Mouse (Mus musculus) stomach, postnatal 0 days (tissue): ENCODE data around the gene Nfasc. TPM values are rescaled to one million over a fixed set of nuclear protein-coding genes. Genes with fewer than 3 reads are reported as not detected.

Experiments used
- ATAC-seq: fragments of 200-750 bp; cut with Nextera tagmentation; 2 replicates; pipeline ENCODE4 v1.8.0; 2017; ENCODE audit not compliant: low FRiP score, low TSS enrichment
- DNase-seq: peaks from one replicate; pipeline ENCODE4 v3.0.0-alpha.2; 2016; ENCODE audit warnings: low spot score
- H3K27ac ChIP-seq: fragments of 300-500 bp; sonication (generic); replicated peaks from 2 replicates; pipeline ENCODE4 v1.5.1; 2014; ENCODE audit warnings: mild to moderate bottlenecking, control low read depth
- H3K27me3 ChIP-seq: fragments of 300-500 bp; sonication (generic); 2 replicates; pipeline ENCODE4 v1.6.1; 2014; ENCODE audit warnings: low read length; ENCODE audit not compliant: control insufficient read depth, insufficient read depth
- H3K36me3 ChIP-seq: fragments of 300-500 bp; sonication (generic); 2 replicates; pipeline ENCODE4 v1.6.1; 2014; ENCODE audit warnings: low read length, mixed read lengths; ENCODE audit not compliant: control insufficient read depth, insufficient read depth
- H3K4me1 ChIP-seq: fragments of 300-500 bp; sonication (generic); replicated peaks from 2 replicates; pipeline ENCODE4 v1.6.1; 2014; ENCODE audit warnings: antibody characterized with exemption; ENCODE audit not compliant: control insufficient read depth, insufficient read depth
- H3K4me2 ChIP-seq: fragments of 300-500 bp; sonication (generic); replicated peaks from 2 replicates; pipeline ENCODE4 v1.6.1; 2014; ENCODE audit warnings: low read depth, mild to moderate bottlenecking, control low read depth, moderate library complexity
- H3K4me3 ChIP-seq: fragments of 300-500 bp; sonication (generic); 2 replicates; pipeline ENCODE4 v1.5.1; 2014; ENCODE audit warnings: low read depth, low read length, control low read depth
- H3K9ac ChIP-seq: fragments of 300-500 bp; sonication (generic); 2 replicates; pipeline ENCODE4 v1.6.1; 2014; ENCODE audit warnings: mild to moderate bottlenecking, low read length, control low read depth, mixed read lengths
- H3K9me3 ChIP-seq: fragments of 300-500 bp; sonication (generic); 2 replicates; pipeline ENCODE4 v1.6.1; 2016; ENCODE audit warnings: low read length; ENCODE audit not compliant: control insufficient read depth
- CTCF ChIP-seq: IDR thresholded peaks from 2 replicates; pipeline ENCODE4 v1.5.1; 2016; ENCODE audit warnings: antibody characterized with exemption, low read depth, mild to moderate bottlenecking, moderate library complexity
- EP300 ChIP-seq: optimal IDR thresholded peaks from 2 replicates; pipeline ENCODE3; 2016; ENCODE audit warnings: antibody characterized with exemption
- WGBS: fragments of 180-500 bp; shearing (Covaris S2); extraction: QIAGEN DNeasy Blood & Tissue Kit; methylation state at CpG from one replicate; pipeline ENCODE4 v1.1.7; 2014; 5-methylcytosine and 5-hydroxymethylcytosine counted together
- polyA plus RNA-seq: library from polyadenylated mRNA; unstranded; fragments of >200 nt; fragmentation: Nextera tagmentation; extraction: Ambion mirVana; gene quantifications from 2 replicates; pipeline ENCODE4 v1.2.1, GENCODE M21; 2015

Nfasc gene
- polyA plus RNA-seq, 1 experiment from 2014 or later, result 0.74 TPM

- Histone ChIP-seq H3K4me2 (0 out of 2 replicates have a peak within 1 kb of the TSS, but pooled peaks have one; percentile 17), H3K27ac (no peak within 1 kb of the TSS), H3K4me3 (0 out of 2 replicates have a peak within 1 kb of the TSS, but pooled peaks have one; percentile 12), H3K9ac (0 out of 2 replicates have a peak within 1 kb of the TSS, but pooled peaks have one; percentile 23), H3K4me1 (no peaks in the 10 kb centered on the region), H3K36me3 (no peaks in the 10 kb centered on the region), H3K9me3 (no peaks in the 10 kb centered on the region), H3K27me3 (peaks cover 4% of the 10 kb centered on the region; the same call in 1 of the 2 replicates)
- ATAC-seq (no peak), DNase-seq (no peak)
- TF ChIP-seq EP300, result no peak
- no peak for TF ChIP-seq CTCF
- 3% methylated on average over 30 of the region's 30 CpGs for WGBS
Observed at GRCm38 (mm10) chr1:132542762-132543306, 198.8 kb downstream of the Nfasc start, which contains the start of gene Cntn2. TSS of gene Cntn2 (minus strand) at chr1:132543256.

- Histone ChIP-seq H3K4me1 (no peaks in the 10 kb centered on the region), H3K27me3 (peaks cover 4% of the 10 kb centered on the region; the same call in 1 of the 2 replicates), H3K9me3 (no peaks in the 10 kb centered on the region), H3K36me3 (no peaks in the 10 kb centered on the region), H3K9ac (no peak overlapping the region), H3K27ac (no peak overlapping the region), H3K4me3 (no peak overlapping the region), H3K4me2 (no peak overlapping the region)
- DNase-seq (no peak), ATAC-seq (0 out of 2 replicates have a peak, but pooled peaks have one; percentile 2)
- TF ChIP-seq EP300 (no peak), CTCF (no peak)
- WGBS, result 25% methylated on average over 5 of the region's 5 CpGs
Observed at GRCm38 (mm10) chr1:132541824-132542599, 199.6 kb downstream of the Nfasc start.

GRCm38 (mm10) chr1:132541171-132541823 is 200.3 kb downstream of the Nfasc start:
- Histone ChIP-seq H3K4me1 (no peaks in the 10 kb centered on the region), H3K27ac (no peak overlapping the region), H3K36me3 (no peaks in the 10 kb centered on the region), H3K4me3 (no peak overlapping the region), H3K27me3 (peaks cover 4% of the 10 kb centered on the region; the same call in 1 of the 2 replicates), H3K9ac (no peak overlapping the region), H3K4me2 (no peak overlapping the region), H3K9me3 (no peaks in the 10 kb centered on the region)
- WGBS, result 7% methylated on average over 14 of the region's 14 CpGs
- ATAC-seq (peak; percentile 64; the same call in 1 of the 2 replicates), DNase-seq (peak; percentile 58)
- no peak for TF ChIP-seq EP300
- TF ChIP-seq CTCF, result no peak

- Histone ChIP-seq H3K27ac (no peak overlapping the region), H3K9ac (no peak overlapping the region), H3K27me3 (peaks cover 4% of the 10 kb centered on the region; the same call in 1 of the 2 replicates), H3K4me1 (no peaks in the 10 kb centered on the region), H3K9me3 (no peaks in the 10 kb centered on the region), H3K4me2 (no peak overlapping the region), H3K4me3 (no peak overlapping the region), H3K36me3 (no peaks in the 10 kb centered on the region)
- DNase-seq (no peak), ATAC-seq (no peak)
- 42% methylated on average over 7 of the region's 7 CpGs for WGBS
- TF ChIP-seq EP300 (no peak), CTCF (no peak)
Observed at GRCm38 (mm10) chr1:132540701-132541100, 200.9 kb downstream of the Nfasc start.

GRCm38 (mm10) chr1:132537736-132538135 is 203.9 kb downstream of the Nfasc start:
- no peak overlapping the region for H3K9ac ChIP-seq
- no peak for TF ChIP-seq CTCF
- TF ChIP-seq EP300, result no peak
- DNase-seq, result no peak

More at GRCm38 (mm10) chr1:132537736-132538135, 203.9 kb downstream of the Nfasc start:
- Histone ChIP-seq H3K9me3 (no peaks in the 10 kb centered on the region), H3K4me1 (no peaks in the 10 kb centered on the region), H3K27ac (no peak overlapping the region), H3K36me3 (no peaks in the 10 kb centered on the region), H3K4me2 (no peak overlapping the region), H3K4me3 (no peak overlapping the region), H3K27me3 (peaks cover 4% of the 10 kb centered on the region; the same call in 1 of the 2 replicates)
- no peak for ATAC-seq
- WGBS, result 76% methylated on average over 5 of the region's 5 CpGs
